Comparison of ENCODE assay signal across 17 mouse cellular contexts in the genomic region with DNA sequence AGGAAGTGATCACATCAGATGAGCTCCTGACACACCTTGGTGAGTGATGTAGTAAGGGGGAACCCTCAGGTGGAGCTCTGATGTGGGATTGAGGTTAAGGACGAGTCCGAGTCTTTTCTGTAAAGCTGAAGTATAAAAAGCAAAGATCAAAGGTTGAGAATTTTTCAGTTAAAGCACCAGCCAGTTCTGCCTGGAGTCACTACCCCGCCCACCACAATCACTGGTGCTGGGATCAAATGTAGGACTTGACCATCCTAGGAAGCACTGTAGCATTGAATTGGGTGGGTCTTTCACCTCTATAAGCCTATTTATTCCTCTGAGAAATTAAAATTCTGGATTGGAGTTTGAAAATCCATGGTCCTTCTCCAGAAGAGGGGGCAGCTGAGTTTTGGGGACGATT. TPM values are rescaled to one million over a fixed set of nuclear protein-coding genes. Genes with fewer than 3 reads are reported as not detected.
"Had no signal": no experiment of that assay in that cellular context is flagged by ENCODE, and none has a peak within 500 bp of the region (broad histone marks: within the 10 kb centered on the region; RNA-seq: fewer than 3 reads in every experiment).

No protein-coding gene starts in this region.

- H3K27me3 ChIP-seq: liver, embryonic 12.5 days; liver, embryonic 15.5 days; lung, embryonic 15.5 days; stomach, embryonic 15.5 days had no signal

- H3K4me1 ChIP-seq: lung, embryonic 15.5 days had no signal

- H3K9me3 ChIP-seq: liver, embryonic 12.5 days; liver, embryonic 15.5 days; lung, embryonic 15.5 days; stomach, embryonic 15.5 days had no signal

- DNase-seq: kidney, adult 11 months; kidney, adult 9 months; layer of hippocampus, postnatal 36 days; lung, adult 18-20 months; lung, postnatal 10 days; lung, postnatal 36 days; midbrain, embryonic 14.5 days; right cerebral cortex, postnatal 4 days; spleen, adult 18-20 months; thymus, postnatal 25 days had no signal

- H3K9ac ChIP-seq: liver, embryonic 12.5 days; liver, embryonic 15.5 days; lung, embryonic 15.5 days; stomach, embryonic 15.5 days had no signal

- ATAC-seq: liver, embryonic 12.5 days had no signal

- H3K4me2 ChIP-seq: liver, embryonic 12.5 days; liver, embryonic 15.5 days; lung, embryonic 15.5 days; stomach, embryonic 15.5 days had no signal

- H3K27ac ChIP-seq: layer of hippocampus, adult 2 months; left cerebral cortex, adult 2 months; liver, embryonic 12.5 days; liver, embryonic 15.5 days; lung, embryonic 15.5 days; stomach, embryonic 15.5 days had no signal

- H3K4me3 ChIP-seq: layer of hippocampus, adult 2 months; left cerebral cortex, adult 2 months; liver, embryonic 12.5 days; liver, embryonic 15.5 days; lung, embryonic 15.5 days; stomach, embryonic 15.5 days had no signal

RNA-seq across cellular contexts. Expression of a gene that starts 40.0 kb away (rescaled TPM):
- total RNA-seq: midbrain, postnatal 0 days had no signal
- polyA plus RNA-seq: liver, embryonic 12.5 days; liver, embryonic 15.5 days; midbrain, embryonic 14.5 days; midbrain, postnatal 0 days had no signal
